Mouse (Mus musculus) testis, adult 2 months (tissue): Measurements from ENCODE around the gene Il4i1. TPM values are rescaled to one million over a fixed set of nuclear protein-coding genes. Genes with fewer than 3 reads are reported as not detected.

ENCODE experiments used
- H3K27ac ChIP-seq: fragments of 200-500 bp; 2 replicates; pipeline ENCODE4 v1.5.1; 2012; ENCODE audit warnings: low read depth, low read length; ENCODE audit not compliant: control insufficient read depth, insufficient read depth
- H3K27me3 ChIP-seq: fragments of 200-500 bp; 2 replicates; pipeline ENCODE4 v1.6.1; 2012; ENCODE audit warnings: mild to moderate bottlenecking, low read length, moderate library complexity; ENCODE audit not compliant: control insufficient read depth, insufficient read depth
- H3K36me3 ChIP-seq: fragments of 200-500 bp; 2 replicates; pipeline ENCODE4 v1.6.1; 2012; ENCODE audit warnings: mild to moderate bottlenecking, low read length; ENCODE audit not compliant: control insufficient read depth, insufficient read depth
- H3K4me1 ChIP-seq: fragments of 200-500 bp; 2 replicates; pipeline ENCODE4 v1.6.1; 2012; ENCODE audit warnings: low read length; ENCODE audit not compliant: control insufficient read depth, insufficient read depth
- H3K4me3 ChIP-seq: fragments of 200-500 bp; 2 replicates; pipeline ENCODE4 v1.5.1; 2012; ENCODE audit warnings: low read depth, mild to moderate bottlenecking, low read length, moderate library complexity, mixed read lengths; ENCODE audit not compliant: control insufficient read depth
- CTCF ChIP-seq: fragments of 200-500 bp; IDR thresholded peaks from 2 replicates; pipeline ENCODE4 v1.5.1; 2012; ENCODE audit warnings: low read depth, mild to moderate bottlenecking, inconsistent platforms, low read length, moderate library complexity; ENCODE audit not compliant: control insufficient read depth, insufficient read depth, insufficient replicate concordance
- POLR2A ChIP-seq: fragments of 200-500 bp; IDR thresholded peaks from 2 replicates; pipeline ENCODE4 v1.6.1; 2012; ENCODE audit warnings: low read depth, mild to moderate bottlenecking, inconsistent platforms, low read length, moderate library complexity; ENCODE audit not compliant: control insufficient read depth
- polyA plus RNA-seq: library from polyadenylated mRNA; depleted of rRNA; stranded (reverse); fragments of >200 nt; gene quantifications from 2 replicates; pipeline ENCODE4 v1.2.3, GENCODE M21; 2012

Il4i1 gene
- polyA plus RNA-seq, 1 experiment: 97.2 TPM

DNA sequence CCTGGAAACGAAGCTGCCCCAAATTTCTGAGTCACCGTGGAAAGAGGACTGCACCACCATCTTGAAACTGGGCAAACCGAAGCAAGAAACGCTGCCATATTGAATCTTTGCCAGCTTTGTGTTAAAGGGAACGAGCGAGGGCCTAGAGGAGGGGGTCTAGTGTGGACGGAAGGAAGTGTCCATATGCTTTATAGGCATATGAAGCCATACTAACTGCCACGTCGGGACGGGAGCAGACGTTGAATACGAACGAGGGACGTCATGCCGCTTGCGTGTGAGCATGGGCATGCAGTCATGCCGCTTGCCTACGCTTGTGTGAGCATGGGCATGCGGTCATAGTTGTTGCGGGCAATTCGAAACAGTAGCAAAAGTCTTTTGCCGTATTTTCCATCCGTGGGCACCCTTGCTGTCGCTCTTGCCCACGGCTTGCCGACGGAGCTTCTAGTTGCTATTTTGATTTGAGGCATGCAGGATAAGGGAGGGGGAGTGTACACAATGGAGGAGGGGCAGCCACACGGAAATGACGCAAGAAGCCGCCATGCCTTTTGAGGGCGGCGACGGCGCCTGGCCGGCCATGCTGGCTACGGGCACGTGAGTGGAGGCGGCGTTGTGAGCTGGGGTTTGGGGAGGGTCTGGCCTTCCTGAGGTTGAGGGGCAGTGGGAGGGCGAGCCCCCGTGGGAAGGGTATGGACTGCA, 33.4 kb downstream of the Il4i1 start:
- Histone ChIP-seq H3K4me1 (peaks cover 35% of the 10 kb centered on the region), H3K4me3 (peak overlapping the region; percentile 93), H3K27me3 (no peaks in the 10 kb centered on the region), H3K27ac (peak overlapping the region; percentile 99), H3K36me3 (no peaks in the 10 kb centered on the region)
- TF ChIP-seq POLR2A: peak; percentile 79
- peak; percentile 17; the same call in 1 of the 2 replicates for TF ChIP-seq CTCF

DNA sequence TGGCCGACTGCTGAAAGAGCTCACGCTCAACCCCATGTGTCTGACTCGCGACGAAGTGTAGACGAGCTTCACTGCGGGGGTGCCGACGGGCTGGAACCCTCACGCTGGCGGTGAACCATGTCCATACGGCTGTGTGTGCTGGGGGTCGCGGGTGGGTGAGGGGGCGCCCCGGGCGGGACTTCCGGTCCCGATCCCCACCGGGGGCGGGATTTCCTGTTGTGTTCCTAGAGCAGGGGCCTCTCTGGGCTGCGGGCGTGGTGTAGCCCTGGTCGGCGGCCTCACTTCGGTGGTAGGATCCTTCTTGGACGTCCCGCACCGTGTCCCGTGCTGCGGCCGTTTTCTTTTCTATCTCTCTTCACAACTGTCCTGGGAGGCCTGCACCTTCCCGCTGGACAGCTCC, 34.0 kb downstream of the Il4i1 start:
- H3K4me1 ChIP-seq: peaks cover 39% of the 10 kb centered on the region

DNA sequence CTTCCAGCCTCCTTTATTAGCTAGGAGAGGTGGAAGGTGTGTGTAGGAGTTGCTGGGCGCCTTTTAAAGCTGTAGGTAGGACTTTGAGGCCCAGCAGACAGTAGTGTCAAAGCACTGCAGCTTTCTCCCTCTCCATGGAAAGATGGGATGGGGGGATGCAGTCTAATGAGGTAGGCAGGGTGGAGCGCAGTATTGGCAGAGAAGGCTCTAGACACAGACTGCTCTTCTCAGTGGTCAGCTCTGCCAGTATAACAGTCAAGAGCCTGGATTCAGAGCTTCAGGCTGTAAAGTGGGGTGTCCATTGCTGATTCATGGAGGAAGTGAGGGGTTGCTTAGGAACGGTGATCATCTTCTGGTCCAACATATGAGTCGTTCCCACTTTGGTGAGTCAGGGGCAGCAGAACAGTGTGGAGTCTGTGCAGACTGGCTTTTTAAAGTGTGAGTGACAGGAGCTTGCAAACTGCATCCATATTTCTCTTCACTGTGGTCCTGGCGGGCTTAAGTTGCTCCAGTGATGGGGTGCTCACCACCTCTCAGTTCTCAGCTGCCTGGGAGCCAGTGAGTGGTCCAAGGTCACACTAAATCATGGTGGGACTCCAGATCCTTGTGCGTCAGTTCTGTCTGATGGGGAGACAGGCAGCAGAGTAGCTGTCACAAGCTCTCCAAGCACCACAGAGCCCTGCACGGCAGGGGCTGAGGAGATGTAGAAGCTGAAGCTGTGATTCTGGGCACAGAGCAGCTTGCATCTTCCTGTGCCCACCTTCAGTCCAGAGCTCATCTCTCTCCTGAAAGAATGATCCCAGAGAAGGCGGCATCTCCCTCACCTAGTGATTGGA, 34.8 kb downstream of the Il4i1 start:
- H3K27me3 ChIP-seq: no peaks in the 10 kb centered on the region
- H3K4me3 ChIP-seq: peak overlapping the region; percentile 93
- no peaks in the 10 kb centered on the region for H3K36me3 ChIP-seq
- peaks cover 46% of the 10 kb centered on the region for H3K4me1 ChIP-seq
- TF ChIP-seq CTCF (no peak), POLR2A (no peak)
- H3K27ac ChIP-seq: peak overlapping the region; percentile 81

More for the DNA sequence above, 34.0 kb downstream of the Il4i1 start:
- Histone ChIP-seq H3K4me3 (peak overlapping the region; percentile 93), H3K27me3 (no peaks in the 10 kb centered on the region), H3K36me3 (no peaks in the 10 kb centered on the region), H3K27ac (peak overlapping the region; percentile 99)
- no peak for TF ChIP-seq POLR2A
- no peak for TF ChIP-seq CTCF

DNA sequence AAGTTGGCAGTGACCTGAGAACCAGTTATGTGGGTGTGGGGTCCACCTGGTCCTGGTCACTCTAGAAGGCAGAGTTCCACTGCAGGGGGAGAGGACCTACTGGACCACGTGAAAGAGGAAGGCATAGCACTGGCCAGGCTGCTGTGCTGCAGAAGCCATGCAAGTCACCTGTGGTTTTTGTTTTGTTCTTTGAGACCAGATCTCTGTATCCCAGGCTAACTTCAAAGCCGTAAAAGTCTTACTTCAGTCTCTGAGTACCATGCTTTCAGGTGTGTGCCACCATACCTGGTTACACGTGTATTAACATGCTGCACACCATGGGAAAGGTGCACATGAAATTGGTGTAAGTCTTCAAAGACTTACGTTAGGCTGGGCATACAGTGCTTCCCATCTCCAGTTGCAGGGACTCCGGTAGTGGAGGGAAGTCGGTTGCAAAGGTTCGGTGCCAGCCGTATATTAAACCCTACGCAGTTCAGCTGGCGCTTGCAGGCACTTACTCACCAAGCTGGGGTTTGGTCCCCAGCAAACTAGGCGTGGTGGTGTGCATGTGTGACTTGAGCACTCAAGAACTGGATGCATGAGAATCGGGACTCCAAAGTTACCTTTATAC, 35.5 kb downstream of the Il4i1 start:
- Histone ChIP-seq H3K4me3 (no peak overlapping the region), H3K36me3 (no peaks in the 10 kb centered on the region), H3K27ac (no peak overlapping the region), H3K4me1 (peaks cover 50% of the 10 kb centered on the region), H3K27me3 (no peaks in the 10 kb centered on the region)
- no peak for TF ChIP-seq CTCF
- no peak for TF ChIP-seq POLR2A

DNA sequence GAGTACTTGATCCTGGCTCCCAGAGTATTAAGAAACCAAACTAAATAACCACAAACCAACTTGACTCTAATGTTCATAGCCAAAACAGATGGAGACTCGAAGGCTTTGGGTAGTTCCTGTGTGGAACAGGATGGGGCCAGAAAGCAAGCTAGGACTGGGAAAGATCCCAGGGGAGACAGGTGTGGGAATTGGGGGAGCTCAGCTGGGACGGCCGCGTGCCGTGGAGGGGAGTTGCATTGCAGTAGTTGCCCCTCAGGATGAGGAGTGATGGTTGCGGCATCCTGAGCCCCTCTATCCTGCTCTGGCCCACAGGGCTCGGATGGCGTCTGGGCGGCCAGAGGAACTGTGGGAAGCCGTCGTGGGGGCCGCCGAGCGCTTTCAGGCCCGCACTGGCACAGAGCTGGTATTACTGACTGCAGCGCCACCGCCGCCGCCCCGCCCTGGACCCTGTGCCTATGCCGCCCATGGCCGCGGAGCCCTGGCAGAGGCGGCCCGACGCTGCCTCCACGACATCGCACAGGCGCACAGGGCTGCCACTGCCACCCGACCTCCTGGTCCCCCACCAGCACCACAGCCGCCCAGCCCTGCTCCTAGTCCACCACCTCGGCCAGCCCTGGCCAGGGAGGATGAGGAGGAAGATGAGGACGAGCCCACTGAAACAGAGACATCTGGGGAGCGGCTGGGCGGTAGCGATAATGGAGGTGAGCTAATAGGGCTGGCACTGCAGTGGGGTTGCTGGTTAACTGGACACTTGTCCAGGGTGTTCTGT, 36.3 kb downstream of the Il4i1 start:
- Histone ChIP-seq H3K4me3 (no peak overlapping the region), H3K36me3 (no peaks in the 10 kb centered on the region), H3K4me1 (peaks cover 53% of the 10 kb centered on the region), H3K27me3 (no peaks in the 10 kb centered on the region), H3K27ac (no peak overlapping the region)
- TF ChIP-seq POLR2A (no peak), CTCF (no peak)

DNA sequence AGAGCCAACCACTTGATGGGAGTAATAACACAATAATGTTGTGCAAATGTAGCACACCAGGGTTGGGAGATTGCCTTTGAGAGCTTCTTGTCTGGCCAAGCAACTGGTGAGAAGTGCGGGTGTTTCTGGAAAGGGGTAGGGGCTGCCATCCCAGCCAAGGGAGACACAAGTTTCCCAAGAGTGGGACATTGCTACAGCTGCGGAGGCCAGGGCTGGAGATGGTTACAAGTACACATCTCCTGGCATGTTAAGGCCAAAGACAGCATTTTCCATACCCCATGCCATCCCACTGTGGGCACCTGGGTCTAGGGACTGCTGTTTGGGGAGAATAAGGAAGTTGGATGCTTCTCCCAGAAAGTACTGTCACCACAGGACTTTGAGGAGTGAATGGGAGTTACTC, 36.9 kb downstream of the Il4i1 start:
- Histone ChIP-seq H3K4me1 (peaks cover 54% of the 10 kb centered on the region), H3K27me3 (no peaks in the 10 kb centered on the region), H3K4me3 (no peak overlapping the region), H3K36me3 (no peaks in the 10 kb centered on the region), H3K27ac (no peak overlapping the region; the same call in 1 of the 2 replicates)
- TF ChIP-seq CTCF: no peak
- TF ChIP-seq POLR2A: no peak
